Mouse (Mus musculus) right cerebral cortex, adult 2 months (tissue): Measurements from ENCODE around the gene Sarnp.

ENCODE experiments used
- DNase-seq, 2 experiments: peaks; one replicate each; pipeline ENCODE4 v3.0.0; 2021 to 2022; ENCODE audit warnings: low spot score in 2 of 2

Sarnp gene

DNA sequence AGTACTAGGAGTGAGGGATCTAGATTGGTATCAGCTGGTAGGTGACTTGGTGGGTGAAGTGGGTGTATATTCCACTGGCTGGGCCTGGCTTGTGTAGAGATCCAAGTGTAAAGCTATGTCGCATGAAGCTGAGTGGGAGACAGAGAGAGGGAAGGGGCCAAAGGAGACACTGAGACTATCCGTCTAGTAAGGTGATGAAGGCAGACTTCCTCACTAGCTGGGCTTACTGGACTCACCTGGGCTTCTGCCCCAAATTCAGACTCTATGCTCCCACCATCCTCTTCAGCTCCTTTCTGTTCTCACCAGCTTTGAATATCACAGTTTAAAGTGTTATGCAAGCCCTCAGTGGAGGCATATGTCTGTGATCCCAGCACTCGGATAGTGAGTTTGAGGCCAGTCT, 99.5 kb downstream of the Sarnp start:
- DNase-seq: no peak

DNA sequence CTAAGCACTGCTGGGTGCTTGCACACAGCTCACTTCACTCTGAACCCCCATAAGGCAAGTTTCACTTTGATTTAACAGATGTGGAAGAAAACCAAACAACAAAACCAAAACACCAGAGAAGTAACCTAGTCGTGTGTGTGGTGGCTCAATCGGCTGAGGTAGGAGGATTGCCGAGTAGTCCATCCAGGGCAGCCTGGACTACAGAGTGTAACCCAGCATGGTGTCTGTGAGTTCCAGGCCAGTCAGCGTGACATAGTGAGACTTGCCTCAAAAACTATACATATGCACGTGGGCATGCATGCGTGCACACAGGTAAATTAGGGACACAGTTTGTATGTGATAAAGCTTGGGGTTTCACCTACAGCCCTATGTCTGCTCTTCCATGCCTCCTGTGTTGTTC, 100.3 kb downstream of the Sarnp start:
- no peak for DNase-seq

DNA sequence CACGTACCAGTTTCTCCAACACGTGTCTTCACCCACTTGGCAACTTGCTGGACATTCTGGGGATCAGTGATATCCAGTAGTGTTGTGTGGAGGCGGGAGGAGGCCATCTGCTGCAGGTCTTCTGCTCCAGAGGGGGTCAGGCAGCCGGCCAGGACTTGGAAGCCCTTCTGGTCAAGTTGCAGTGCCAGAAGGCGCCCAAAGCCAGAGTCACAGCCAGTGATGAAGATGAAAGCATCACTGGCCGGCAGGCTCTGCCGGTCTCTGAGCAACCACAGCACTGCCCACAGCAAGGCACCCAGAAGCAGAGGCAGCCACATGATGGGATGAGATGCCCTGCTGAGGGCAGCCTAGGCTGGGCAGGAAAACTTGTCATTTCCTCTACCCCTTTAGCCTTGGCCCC, 101.1 kb downstream of the Sarnp start:
- peak in 1 of 2 experiments; percentile 53 for DNase-seq

- no peak for DNase-seq
Observed at GRCm38 (mm10) chr10:128919203-128919631, 102.1 kb downstream of the Sarnp start.

GRCm38 (mm10) chr10:128919966-128920365, 102.8 kb downstream of the Sarnp start:
- DNase-seq: no peak

DNA sequence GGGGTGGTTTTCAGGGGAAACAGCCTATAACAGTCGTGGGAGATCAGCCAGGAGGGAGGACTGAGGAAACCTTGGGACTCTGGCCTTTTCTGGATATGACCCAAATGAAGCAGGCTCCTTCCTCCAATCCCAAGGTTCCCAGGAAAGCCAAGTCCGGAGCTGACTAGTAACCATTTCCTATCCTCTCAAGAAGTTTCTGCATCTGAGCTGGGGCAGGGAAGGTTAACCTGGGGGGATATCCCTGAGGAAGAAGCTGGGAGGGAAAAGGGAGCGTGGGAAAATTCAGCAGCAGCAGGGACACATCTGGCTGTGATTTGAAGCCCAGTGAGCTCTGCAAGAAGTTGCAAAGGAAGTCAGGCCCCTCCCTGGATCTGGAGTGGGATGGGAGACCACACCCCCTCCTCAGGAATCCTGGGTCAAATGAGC, 103.6 kb downstream of the Sarnp start:
- no peak for DNase-seq

- no peak for DNase-seq
Observed at GRCm38 (mm10) chr10:128921251-128921650, 104.1 kb downstream of the Sarnp start.

- no peak for DNase-seq
Observed at GRCm38 (mm10) chr10:128921883-128922821, 105.0 kb downstream of the Sarnp start.

GRCm38 (mm10) chr10:128922822-128923012, 105.6 kb downstream of the Sarnp start, which contains the start of gene Rdh5:
Rdh5 (minus strand) TSS chr10:128922888.
- DNase-seq: no peak

DNA sequence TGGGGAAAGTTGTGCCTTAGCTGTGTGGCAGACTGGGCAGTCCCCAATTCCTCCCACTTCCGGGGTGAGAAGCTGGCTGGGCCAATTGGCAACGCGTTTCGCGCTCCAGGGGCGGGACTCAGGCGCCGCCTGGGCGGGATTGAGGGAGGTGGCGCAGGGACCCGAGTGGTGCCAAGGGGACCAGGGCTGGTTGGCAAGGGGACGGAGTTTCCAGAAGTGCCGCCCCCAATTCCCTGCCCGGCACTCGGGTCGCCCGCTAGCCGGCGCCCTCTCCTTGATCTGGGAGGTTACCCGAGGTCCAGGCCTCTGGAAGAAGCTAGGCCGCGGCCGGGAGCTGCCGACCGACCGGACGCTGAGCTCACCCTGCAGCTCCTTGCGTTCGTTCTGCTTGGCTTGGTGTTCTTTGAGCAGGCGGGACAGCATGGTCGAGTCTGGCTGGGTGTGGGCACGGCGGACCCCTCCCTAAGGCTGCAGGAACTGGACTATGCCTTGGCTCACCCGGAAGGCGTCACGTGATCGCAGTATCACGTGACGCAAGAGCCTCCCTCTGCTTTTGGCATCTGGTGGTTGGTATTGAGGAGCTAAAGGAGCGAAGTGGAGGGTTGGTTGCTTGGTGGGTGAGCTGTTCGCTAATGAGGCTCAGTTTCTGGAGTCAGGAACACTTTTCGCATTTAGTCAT, 106.0 kb downstream of the Sarnp start:
- peak; percentile 91 to 94 for DNase-seq

DNA sequence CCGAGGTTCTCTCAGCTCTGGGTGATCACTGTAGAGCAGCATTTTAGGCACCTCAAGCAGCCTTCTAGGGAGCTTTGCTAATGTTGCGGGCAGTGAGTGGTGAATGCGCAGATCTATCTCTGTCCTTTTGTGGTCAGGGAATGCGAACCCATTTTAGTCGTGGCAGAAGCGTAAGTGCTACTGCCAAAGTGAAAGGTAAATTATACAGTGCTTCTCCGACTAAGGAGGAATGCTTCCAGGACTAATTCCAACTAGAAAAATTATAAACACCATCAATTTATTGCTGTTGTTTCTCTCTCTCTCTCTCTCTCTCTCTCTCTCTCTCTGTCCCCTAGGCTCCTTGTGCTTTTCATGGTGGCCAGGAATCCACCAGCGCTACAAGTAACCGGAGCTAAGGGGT, 106.8 kb downstream of the Sarnp start, which contains the start of gene Bloc1s1:
Bloc1s1 (minus strand) TSS at position 101 of the 400 bp plus-strand sequence.
- no peak for DNase-seq
